Mouse (Mus musculus): ENCODE data around the gene Zmynd15.

Zmynd15 gene

DNA sequence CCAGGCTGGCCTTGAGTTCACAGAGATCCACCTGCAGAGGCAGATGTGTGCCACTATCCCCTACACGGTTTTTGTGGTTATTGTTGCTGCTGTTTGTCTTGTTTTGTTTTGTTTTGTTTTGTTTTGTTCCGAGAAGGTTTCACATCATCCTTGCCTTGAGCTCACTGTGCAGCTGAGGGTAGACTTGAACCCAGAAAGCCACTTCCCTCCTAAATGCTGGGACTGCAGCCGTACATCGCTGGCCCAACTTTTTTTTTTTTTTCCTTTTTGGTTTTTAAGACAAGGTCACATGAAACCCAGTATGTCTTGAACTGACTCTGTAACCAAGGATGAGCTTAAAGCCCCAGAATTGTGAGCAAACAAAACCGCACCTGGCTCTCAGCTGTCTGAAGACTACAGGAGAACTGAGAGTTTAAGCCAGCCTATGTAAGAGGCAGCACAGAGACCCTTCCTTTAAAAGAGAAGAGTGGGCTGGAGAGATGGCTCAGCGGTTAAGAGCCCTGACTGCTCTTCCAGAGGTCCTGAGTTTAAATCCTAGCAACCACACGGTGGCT is 47.8 kb downstream of the Zmynd15 start:
- no peak for DNase-seq

DNA sequence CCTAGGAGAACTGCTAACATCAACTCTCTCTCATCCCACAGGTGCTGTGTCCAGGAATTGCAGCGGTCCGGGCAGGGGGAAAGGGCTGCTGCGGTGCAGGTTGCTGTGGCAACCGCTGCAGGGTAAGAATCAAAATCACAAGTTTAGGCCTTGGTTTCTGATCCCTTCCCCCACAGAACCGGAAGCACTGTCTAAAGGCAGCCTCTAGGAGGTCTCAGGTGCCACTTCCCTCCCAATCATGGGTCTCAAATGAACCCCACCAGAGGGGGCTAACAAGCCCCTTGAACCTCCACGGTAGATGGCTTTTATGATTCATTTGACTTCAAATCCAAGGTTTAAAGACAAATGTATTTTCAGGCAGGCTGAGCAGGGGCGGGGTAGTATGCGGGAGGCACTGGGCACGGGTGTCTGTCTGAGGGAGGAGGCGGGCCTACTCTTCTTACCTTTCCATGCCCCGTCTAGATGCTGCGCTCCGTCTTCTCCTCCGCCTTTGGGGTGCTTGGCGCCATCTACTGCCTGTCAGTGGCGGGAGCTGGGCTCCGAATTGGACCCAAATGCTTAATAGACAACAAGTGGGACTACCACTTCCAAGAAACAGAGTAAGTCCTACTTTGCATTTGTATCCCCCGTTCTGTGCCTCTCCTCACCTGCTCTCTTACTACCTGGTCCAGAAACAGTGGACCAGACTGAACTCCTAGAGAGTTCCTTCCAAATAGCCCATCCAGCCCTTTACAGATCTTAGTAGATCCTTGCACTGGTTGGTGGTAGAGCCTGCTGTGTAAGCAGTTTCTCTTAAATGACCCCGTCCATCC is 50.7 kb downstream of the Zmynd15 start:
- peak; percentile 48 to 73 for DNase-seq

DNA sequence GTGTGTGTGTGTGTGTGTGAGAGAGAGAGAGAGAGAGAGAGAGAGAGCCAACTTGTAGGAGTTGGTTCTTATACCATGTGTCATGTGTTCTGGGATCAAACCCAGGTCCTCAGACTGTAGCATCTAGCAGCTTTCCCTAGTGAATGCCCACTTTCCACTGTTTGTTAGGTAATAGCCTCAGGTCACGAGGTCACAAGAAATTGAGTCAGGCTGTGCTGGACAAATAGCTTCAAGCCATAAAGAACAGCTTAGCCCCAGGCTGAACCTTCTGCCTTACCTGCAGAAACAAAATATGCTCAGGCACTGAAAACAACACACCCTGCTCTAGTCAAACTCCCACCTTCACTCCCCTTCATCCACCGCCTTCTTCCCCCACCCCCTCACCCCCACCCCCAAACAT is 52.0 kb downstream of the Zmynd15 start:
- no peak for DNase-seq

DNA sequence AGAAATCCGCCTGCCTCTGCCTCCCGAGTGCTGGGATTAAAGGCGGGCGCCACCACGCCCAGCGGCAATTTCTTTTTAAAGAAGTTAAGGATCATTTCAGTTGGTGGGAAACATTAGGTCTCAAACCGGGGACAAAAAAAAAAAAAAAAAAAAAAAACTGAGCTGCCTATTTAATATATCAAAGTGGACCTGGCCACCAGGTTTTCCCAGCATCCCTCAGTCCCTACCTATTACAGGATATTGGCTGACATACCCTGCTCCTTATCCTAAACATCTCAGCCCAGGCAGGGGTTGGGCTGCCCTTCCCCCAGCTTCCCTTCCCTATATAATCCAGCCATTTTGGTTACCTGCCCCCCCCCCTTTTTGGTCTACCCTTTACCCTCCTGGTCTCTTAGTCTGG is 52.6 kb downstream of the Zmynd15 start:
- DNase-seq = no peak

DNA sequence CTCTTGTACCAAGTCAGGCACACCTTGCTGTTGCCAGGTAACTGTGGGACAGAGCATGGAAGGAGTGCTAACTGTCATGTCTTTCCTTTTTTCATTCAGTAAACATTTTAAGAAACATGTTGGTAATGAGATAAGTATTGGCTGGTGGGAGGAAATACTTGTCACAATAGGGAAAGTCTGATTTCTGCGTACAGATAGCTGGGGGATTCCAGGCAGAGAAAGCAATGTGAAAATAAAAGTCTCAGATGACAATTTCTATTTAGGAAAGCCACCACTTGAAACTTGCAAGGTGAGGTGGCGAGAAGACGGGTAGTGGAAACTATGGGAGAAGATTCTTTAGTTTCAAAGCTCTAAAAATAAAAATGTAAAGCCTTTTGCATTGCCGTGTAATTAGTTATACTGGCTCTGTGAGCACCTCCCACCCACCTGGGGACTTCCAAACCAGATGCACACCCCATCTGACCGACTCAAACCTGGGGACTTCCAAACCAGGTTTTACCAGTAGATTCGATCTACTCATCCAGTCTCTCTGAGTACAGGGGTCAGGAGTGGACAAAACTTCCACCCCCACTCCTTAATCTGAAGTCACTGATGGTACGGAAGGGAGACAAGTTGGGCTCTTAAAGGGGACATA is 53.6 kb downstream of the Zmynd15 start:
- DNase-seq = no peak

DNA sequence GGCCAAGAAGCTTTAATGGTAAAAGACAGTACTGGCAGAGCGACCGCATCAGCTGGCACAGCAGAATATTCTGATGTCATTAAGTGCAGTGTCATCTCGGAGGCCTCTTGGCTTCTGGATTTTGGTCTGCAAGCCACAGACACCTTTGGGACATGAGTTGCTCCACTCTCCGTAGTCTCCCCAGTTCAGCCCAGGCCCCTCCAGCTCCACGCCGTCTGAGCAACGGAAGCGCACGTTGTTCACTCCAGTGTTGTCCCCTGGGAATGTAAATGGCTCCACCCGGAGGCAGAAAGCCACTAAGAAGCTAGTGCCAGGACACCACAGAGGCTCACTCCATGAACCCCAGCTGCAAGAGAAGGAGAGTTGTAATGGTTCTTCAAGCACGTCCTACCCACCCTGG is 54.3 kb downstream of the Zmynd15 start:
- peak in 1 of 2 experiments; percentile 29 for DNase-seq

DNA sequence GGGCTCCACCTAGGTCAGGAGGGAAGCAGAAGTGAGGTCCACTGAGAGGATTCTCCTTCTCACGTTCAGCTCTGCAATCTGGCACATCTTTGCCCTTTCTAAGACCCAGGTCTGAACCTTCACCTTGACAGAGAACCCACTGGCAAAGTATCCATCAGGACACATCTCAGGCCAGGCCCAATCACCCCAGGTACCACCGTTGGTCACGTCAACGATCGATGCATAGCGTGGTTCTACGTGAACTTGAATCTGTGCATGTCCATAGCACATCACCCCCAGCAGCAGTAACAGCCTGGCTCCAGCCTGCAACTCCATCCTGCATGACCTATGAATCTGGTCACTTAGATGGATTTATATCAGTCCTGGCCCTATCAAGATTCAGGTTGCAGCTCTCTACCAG is 55.1 kb downstream of the Zmynd15 start, which contains the start of gene Vmo1:
TSS of gene Vmo1 (minus strand) at position 329 of the 400 bp plus-strand sequence.
- no peak for DNase-seq
